Mouse (Mus musculus) layer of hippocampus, adult 8-10 months (tissue): ENCODE measurements at regions not wholly inside any gene's neighbourhood (a gene's known extent, or its start where the extent isn't known, plus 50 kb on each side); places are given as distances from the start of the nearest gene placed in this dataset.
A peak's percentile ranks its signal among the peaks of the same experiment; 100 is the strongest.

Experiments
- DNase-seq, 2 experiments: peaks; one replicate each; pipeline ENCODE4 v3.0.0; 2022; ENCODE audit warnings: low spot score in 2 of 2

- DNase-seq: no peak
Observed at GRCm38 (mm10) chr2:74463407-74463806, 115.8 kb downstream of the Lnpk start.

DNA sequence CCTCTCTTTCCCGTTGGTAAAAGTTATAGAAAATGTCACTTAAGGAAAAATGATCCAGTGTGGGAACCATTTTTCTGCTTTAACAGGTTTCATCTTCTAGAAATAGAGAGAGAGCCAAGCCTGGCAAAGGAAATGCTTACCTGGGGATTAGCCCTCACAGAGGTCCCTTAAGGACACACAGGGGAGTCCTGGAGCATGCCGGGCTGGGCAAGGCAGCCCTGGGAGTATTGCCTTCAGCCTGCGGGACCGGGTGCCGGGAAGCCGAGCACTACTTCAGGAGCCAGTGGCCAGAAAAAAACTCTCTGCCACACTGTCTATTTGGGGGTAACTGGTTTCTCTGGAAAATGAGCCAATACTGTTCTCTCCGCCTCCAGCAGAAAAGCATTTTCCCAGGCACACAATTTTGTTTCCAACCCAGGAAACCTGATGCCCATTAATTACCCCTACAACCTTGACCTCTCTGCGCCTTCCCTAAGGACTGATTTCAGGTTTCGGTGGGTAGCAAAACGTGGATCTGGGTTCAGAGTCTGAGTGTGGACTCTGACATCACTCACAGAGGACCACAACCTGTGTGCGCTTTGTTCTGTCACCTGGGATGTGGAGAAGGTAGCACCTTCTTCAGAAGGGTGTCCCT, 117.9 kb downstream of the Lnpk start:
- DNase-seq: no peak

DNA sequence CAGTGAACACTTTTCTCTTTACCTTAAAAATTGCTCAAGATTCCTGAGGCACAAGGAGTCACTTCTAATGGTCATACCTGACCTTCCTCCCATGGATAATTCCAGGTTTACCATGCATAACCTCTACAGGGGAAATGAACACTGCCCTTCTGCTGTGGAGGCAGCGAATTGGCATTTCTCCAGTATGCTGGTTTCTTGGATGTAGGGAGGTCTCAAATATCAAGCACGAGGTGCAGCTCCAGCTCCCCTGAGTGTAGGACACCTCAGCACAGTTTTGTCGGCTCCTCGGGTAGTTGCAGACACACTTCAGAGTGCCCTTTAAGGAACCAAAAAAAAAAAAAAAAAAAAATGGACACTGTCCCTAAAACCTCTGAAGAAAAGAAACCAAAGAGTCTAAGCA, 124.8 kb downstream of the Lnpk start:
- no peak for DNase-seq

DNA sequence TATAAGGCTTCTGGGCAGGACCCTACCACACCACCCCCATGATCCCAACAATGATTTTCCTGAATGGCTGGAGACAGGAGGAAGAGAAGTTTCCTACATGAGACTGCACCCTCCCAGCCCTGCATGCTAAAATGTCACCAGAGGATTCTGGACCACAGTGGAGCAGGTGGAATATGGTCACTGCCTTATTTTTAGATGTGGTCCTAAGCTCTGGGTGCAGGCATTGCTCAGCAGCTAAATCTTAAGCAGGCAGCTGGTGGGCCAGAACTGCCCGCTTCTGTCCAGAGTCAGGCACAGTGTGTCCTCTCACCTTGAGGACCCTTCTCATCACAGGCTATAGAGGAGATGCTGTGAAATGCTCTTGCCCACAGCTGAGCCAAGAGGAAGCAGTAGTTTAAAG, 126.6 kb downstream of the Lnpk start:
- no peak for DNase-seq

DNA sequence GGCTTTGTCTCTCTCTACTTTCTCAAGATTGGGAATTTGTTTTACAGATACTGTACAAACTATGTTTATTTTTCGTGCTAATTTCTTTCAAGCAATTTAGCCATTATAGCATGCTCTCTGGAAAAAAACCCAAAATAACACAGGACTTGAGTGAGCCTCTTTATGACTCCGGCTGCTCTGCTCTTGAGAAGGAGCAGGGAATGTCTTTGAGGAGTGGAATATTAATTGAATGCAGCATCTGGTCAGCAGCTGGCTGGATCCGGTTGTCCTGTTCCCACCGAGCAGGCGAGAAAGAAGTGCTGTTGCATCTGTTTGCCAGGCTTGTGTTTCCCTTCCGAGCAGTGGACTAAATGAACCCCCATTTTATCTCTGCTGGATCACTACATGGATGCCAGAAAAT, 127.7 kb downstream of the Lnpk start:
- DNase-seq: peak in 1 of 2 experiments; percentile 7

DNA sequence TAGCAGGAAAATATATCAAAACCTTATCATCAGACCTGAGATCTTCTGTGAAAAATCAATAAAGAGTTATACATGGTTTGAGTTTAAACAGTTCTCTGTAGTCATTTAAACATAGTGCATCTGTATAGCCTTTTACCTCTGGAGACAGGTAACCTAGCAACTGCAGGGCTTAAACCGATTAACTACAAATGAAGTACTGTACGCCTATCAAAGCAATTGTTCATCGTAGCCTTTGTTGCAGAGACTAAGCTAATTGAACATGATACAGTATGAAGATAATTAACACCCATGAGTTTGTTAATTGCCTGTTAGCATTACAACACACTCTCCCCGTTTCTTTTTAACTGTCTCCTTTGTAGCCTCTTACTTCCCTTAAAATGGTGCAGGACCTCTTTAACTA, 128.2 kb downstream of the Lnpk start:
- no peak for DNase-seq

GRCm38 (mm10) chr2:74450064-74450765, 129.0 kb downstream of the Lnpk start:
- peak in 1 of 2 experiments; percentile 16 for DNase-seq

GRCm38 (mm10) chr2:74435184-74435911, 143.9 kb downstream of the Lnpk start:
- no peak for DNase-seq

- peak; percentile 60 to 62 for DNase-seq
Observed at GRCm38 (mm10) chr2:74426746-74427145, 152.5 kb downstream of the Lnpk start.

GRCm38 (mm10) chr2:74424726-74425125, 154.5 kb downstream of the Lnpk start:
- DNase-seq: peak; percentile 40 to 44

GRCm38 (mm10) chr2:74416097-74416496, 163.1 kb downstream of the Lnpk start:
- DNase-seq: no peak

- no peak for DNase-seq
Observed at GRCm38 (mm10) chr2:74414721-74415120, 164.5 kb downstream of the Lnpk start.

DNA sequence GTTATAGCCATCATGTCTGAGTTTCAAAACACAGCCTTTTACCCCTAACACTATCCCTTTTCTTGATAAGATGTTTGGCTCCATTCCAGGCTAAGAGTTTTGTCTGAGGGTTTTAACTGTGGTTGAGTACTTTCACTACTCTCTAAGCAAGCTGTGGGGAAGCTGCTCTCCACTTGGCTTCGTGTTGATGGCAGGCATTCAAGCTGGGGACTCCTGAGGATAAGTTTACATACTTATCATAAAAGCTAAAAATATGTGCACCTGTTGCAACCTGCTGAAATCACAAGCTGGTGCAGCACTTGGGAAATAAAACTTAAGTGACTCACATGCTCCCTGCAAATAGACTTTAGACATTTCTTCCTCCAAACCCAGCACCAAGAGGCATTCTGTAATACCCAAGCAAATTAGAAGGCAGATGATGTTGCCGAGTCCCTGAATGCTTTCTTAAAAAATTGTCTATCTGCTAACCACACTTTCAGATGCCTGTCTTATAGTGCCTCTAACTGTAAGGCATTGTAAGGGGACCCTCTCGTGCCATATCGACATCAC, 169.3 kb downstream of the Lnpk start:
- peak in 1 of 2 experiments; percentile 4 for DNase-seq

GRCm38 (mm10) chr2:74404493-74404892, 174.7 kb downstream of the Lnpk start:
- no peak for DNase-seq

DNA sequence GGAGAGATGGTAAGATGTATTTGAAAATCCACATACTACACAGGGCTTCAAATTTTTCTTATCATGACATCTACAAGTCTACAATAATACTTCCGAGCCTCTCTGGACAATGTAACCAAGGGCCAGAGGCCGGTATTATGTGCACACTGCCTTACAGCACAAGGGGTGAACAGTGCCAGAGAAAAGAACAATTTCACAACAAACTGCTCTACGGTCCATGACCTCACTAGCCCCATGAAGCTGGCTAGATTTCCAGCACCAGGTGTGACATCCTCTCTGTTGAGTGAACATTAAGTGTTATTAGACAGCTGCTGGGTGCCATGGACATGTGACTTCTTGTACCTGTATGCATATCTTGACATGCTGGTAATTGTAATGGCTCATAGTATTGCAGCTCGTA, 188.2 kb downstream of the Lnpk start:
- no peak for DNase-seq

- no peak for DNase-seq
Observed at GRCm38 (mm10) chr2:74388078-74388477, 191.2 kb downstream of the Lnpk start.

- no peak for DNase-seq
Observed at GRCm38 (mm10) chr2:74384918-74385317, 194.3 kb downstream of the Lnpk start.

- DNase-seq: no peak
Observed at GRCm38 (mm10) chr2:74380574-74381287, 198.5 kb downstream of the Lnpk start.

DNA sequence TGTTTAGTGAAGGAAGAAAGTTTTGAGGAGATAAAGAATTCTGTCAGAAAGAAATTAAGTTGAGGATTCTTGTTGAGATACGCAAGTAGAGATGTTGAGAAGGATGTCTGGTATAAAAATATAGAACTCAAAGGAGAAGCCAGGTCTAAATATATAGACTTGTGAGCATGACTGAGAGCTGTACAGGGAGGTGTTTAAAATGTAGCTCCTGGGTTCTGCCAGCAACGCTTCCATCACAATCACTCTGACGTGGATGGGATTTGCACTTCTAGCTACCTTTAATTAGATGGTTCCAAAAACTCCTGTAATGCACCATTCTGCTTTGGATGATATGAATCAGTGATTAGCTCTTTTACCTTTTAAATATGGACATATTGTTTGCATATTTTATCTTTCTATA, 200.5 kb downstream of the Lnpk start:
- DNase-seq: no peak

DNA sequence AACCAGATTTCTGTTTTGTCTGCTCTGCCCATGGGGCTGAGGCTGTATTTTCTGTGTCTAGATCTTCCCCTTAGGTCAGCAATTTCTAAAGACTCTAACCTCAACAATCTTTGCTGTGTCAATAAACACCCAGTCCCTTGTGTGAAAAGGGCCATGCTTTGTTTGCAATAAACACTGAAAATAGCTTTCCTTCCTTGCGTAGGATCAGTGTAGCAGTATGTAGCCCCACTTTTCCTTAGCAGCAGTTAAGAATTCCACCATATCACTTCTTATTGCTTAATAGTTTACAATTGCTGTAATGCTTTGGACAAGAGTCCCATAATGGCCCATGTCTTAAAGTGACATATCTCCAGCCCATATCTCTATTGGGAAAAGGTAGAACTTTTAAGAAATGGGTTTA, 205.3 kb downstream of the Lnpk start:
- no peak for DNase-seq

DNA sequence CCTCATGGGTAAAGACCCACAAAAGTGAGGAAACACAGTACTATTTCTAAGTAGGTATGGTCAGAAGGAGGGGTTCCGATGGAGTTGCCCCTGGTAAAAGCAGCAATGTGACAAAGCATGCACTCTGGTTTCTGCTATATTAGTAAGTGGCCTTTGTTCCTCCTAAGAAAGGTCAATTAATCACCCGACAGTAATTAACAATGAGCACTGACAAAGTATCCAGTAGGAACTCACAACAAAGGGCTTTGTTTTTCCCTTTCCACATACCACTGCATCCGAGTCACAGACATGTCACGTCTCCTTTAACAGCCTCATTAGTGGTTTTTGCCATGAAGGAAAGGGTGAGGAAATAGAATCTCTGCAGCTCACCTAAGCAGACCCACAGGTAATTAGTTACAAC, 206.2 kb downstream of the Lnpk start:
- DNase-seq: no peak

DNA sequence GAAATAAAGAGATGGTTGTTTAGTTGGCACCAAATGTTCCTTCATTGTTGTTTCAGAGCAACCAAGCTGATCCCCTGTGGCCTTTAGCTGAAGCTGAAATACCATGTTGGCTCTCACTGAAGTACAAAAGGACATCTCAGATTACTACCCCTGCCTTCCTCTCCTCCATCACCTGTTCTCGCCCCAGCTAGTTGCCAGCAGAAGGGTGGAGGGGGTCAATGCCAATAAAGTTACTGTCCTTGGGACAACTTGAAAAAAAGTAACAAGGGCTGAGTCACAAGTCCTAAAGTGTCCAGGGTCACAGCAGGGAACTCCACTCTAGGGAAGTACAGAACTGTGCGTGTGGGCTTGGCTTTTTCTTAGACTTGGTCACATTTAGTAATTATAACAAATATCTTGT, 216.0 kb downstream of the Lnpk start:
- DNase-seq: no peak
